Mouse (Mus musculus): ENCODE measurements around the gene F11.
A peak's percentile ranks its signal among the peaks of the same experiment; 100 is the strongest.

Gene F11

GRCm38 (mm10) chr8:45261920-45262319 lies at the start of gene F11:
F11 (minus strand) TSS chr8:45262031.
- no peak for DNase-seq

GRCm38 (mm10) chr8:45310967-45311366 lies 49.1 kb upstream of the F11 start:
- no peak for DNase-seq

- DNase-seq = no peak
Observed at GRCm38 (mm10) chr8:45308366-45308765, 46.5 kb upstream of the F11 start, which contains the start of gene Gm45753. Gm45753 (minus strand) TSS chr8:45308466.

- no peak for DNase-seq
Observed at GRCm38 (mm10) chr8:45305479-45305878, 43.6 kb upstream of the F11 start.

- no peak for DNase-seq
Observed at GRCm38 (mm10) chr8:45304354-45304753, 42.5 kb upstream of the F11 start.

GRCm38 (mm10) chr8:45302390-45302789 lies 40.6 kb upstream of the F11 start:
- DNase-seq = no peak

GRCm38 (mm10) chr8:45295276-45295675 lies 33.4 kb upstream of the F11 start:
- no peak for DNase-seq

GRCm38 (mm10) chr8:45294687-45295086 lies 32.9 kb upstream of the F11 start, which contains the start of gene Klkb1:
Klkb1 (minus strand) TSS chr8:45294859.
- DNase-seq = no peak

- DNase-seq = peak; percentile 42 to 43
Observed at GRCm38 (mm10) chr8:45291790-45292189, 30.0 kb upstream of the F11 start.

GRCm38 (mm10) chr8:45281630-45282029 lies 19.8 kb upstream of the F11 start:
- DNase-seq = no peak

- no peak for DNase-seq
Observed at GRCm38 (mm10) chr8:45277453-45277852, 15.6 kb upstream of the F11 start.

- DNase-seq = no peak
Observed at GRCm38 (mm10) chr8:45274317-45274716, 12.5 kb upstream of the F11 start.

GRCm38 (mm10) chr8:45269056-45269455 lies 7.2 kb upstream of the F11 start:
- DNase-seq = no peak

GRCm38 (mm10) chr8:45268485-45268884 lies 6.7 kb upstream of the F11 start:
- no peak for DNase-seq

GRCm38 (mm10) chr8:45267611-45268391 lies 6.0 kb upstream of the F11 start:
- DNase-seq = no peak

GRCm38 (mm10) chr8:45266993-45267392 lies 5.2 kb upstream of the F11 start:
- no peak for DNase-seq

GRCm38 (mm10) chr8:45264918-45265317 lies 3.1 kb upstream of the F11 start:
- no peak for DNase-seq

- DNase-seq = no peak
Observed at GRCm38 (mm10) chr8:45262851-45263250, 1.0 kb upstream of the F11 start.

GRCm38 (mm10) chr8:45258421-45258820 lies 3.4 kb downstream of the F11 start:
- no peak for DNase-seq

GRCm38 (mm10) chr8:45255040-45255439 lies 6.8 kb downstream of the F11 start:
- DNase-seq = no peak

- no peak for DNase-seq
Observed at GRCm38 (mm10) chr8:45254194-45254842, 7.5 kb downstream of the F11 start.

- DNase-seq = no peak
Observed at GRCm38 (mm10) chr8:45253586-45253985, 8.2 kb downstream of the F11 start.

GRCm38 (mm10) chr8:45253111-45253510 lies 8.7 kb downstream of the F11 start:
- DNase-seq = no peak

GRCm38 (mm10) chr8:45246307-45246706 lies 15.5 kb downstream of the F11 start:
- no peak for DNase-seq
